Mouse (Mus musculus): ENCODE measurements around the gene Kremen2. TPM values are rescaled to one million over a fixed set of nuclear protein-coding genes. Genes with fewer than 3 reads are reported as not detected.

The Kremen2 gene
- polyA plus RNA-seq, 1 experiment from 2014 or later = 0.25 TPM

- H3K9me3 ChIP-seq (replicated peaks; ENCODE audit: control insufficient read depth, low read length) = no peaks in the 10 kb centered on the region
Observed at GRCm38 (mm10) chr17:23730441-23730840, 15.2 kb downstream of the Kremen2 start.

GRCm38 (mm10) chr17:23726758-23727142 lies 18.9 kb downstream of the Kremen2 start:
- Histone ChIP-seq H3K4me1 (ENCODE audit: control insufficient read depth, insufficient read depth, low read length) (peaks cover 11% of the 10 kb centered on the region; the same call in 1 of the 2 replicates), H3K36me3 (ENCODE audit: control insufficient read depth, insufficient read depth, low read length) (no peaks in the 10 kb centered on the region), H3K27ac (ENCODE audit: low read depth, low read length) (peak overlapping the region; percentile 63; the same call in 1 of the 2 replicates), H3K4me3 (ENCODE audit: low read depth, low read length) (peak overlapping the region; percentile 82), H3K9ac (ENCODE audit: low read length) (peak overlapping the region; percentile 70), H3K9me3 (replicated peaks; ENCODE audit: control insufficient read depth, low read length) (no peaks in the 10 kb centered on the region), H3K27me3 (replicated peaks; ENCODE audit: control insufficient read depth, insufficient read depth, low read length) (no peaks in the 10 kb centered on the region), H3K4me2 (ENCODE audit: low read length) (peak overlapping the region; percentile 82)
- peak; percentile 79 for ATAC-seq
- peak; percentile 70 for DNase-seq (ENCODE audit: low spot score)
- under 1% methylated on average over 19 of the region's 20 CpGs for WGBS

More at GRCm38 (mm10) chr17:23730441-23730840, 15.2 kb downstream of the Kremen2 start:
- DNase-seq (ENCODE audit: low spot score) (no peak), ATAC-seq (no peak)
- Histone ChIP-seq H3K27ac (ENCODE audit: low read depth, low read length) (no peak overlapping the region), H3K4me2 (ENCODE audit: low read length) (no peak overlapping the region), H3K4me1 (ENCODE audit: control insufficient read depth, insufficient read depth, low read length) (peaks cover 11% of the 10 kb centered on the region; the same call in 1 of the 2 replicates), H3K27me3 (replicated peaks; ENCODE audit: control insufficient read depth, insufficient read depth, low read length) (no peaks in the 10 kb centered on the region), H3K4me3 (ENCODE audit: low read depth, low read length) (no peak overlapping the region), H3K9ac (ENCODE audit: low read length) (no peak overlapping the region), H3K36me3 (ENCODE audit: control insufficient read depth, insufficient read depth, low read length) (peaks cover 3% of the 10 kb centered on the region)
- 79% methylated on average over 1 of the region's 1 CpGs for WGBS

- no peaks in the 10 kb centered on the region for H3K27me3 ChIP-seq (replicated peaks; ENCODE audit: control insufficient read depth, insufficient read depth, low read length)
- peak; percentile 97 for ATAC-seq
- peak; percentile 97 for DNase-seq (ENCODE audit: low spot score)
- no peaks in the 10 kb centered on the region for H3K36me3 ChIP-seq (ENCODE audit: control insufficient read depth, insufficient read depth, low read length)
- WGBS = 2% methylated on average over 67 of the region's 73 CpGs
- H3K27ac ChIP-seq (ENCODE audit: low read depth, low read length) = peak within 1 kb of the TSS; percentile 63; the same call in 1 of the 2 replicates
- H3K4me2 ChIP-seq (ENCODE audit: low read length) = peak within 1 kb of the TSS; percentile 82
- no peaks in the 10 kb centered on the region for H3K9me3 ChIP-seq (replicated peaks; ENCODE audit: control insufficient read depth, low read length)
- peak within 1 kb of the TSS; percentile 82 for H3K4me3 ChIP-seq (ENCODE audit: low read depth, low read length)
- H3K4me1 ChIP-seq (ENCODE audit: control insufficient read depth, insufficient read depth, low read length) = peaks cover 11% of the 10 kb centered on the region; the same call in 1 of the 2 replicates
- H3K9ac ChIP-seq (ENCODE audit: low read length) = peak within 1 kb of the TSS; percentile 70
Observed at GRCm38 (mm10) chr17:23725999-23726757, 19.5 kb downstream of the Kremen2 start, which contains the start of gene Pkmyt1. Gene Pkmyt1, plus strand, starts transcription at chr17:23726336.

DNA sequence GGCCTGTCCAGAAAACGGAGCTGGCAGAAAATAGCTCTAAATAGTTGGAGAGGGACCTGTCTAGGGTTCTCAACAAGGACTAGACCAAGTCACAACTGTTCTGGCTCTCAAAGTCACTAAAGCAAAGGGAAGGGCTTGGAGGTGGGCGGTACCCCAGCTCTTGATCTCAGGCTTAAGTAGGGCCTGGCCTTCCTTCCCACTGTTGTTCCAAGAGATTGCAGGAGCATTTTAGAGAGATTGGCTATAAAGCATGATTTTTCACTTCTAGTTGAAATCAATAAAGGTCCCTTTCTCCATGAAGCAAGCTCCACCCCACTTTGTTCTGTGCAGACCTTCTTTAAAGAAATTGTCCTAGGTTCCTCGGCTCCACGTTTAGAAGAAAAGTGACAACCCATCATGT lies 20.2 kb downstream of the Kremen2 start:
- WGBS = 71% methylated on average over 4 of the region's 4 CpGs
- no peak for DNase-seq (ENCODE audit: low spot score)

GRCm38 (mm10) chr17:23722376-23723125 lies 23.1 kb downstream of the Kremen2 start, which contains the start of gene 1520401A03Rik:
Gene 1520401A03Rik, minus strand, starts transcription at chr17:23722783.
- ATAC-seq = no peak
- WGBS = 76% methylated on average over 7 of the region's 7 CpGs

More for the DNA sequence above, 20.2 kb downstream of the Kremen2 start:
- H3K36me3 ChIP-seq (ENCODE audit: control insufficient read depth, insufficient read depth, low read length) = no peaks in the 10 kb centered on the region
- H3K27me3 ChIP-seq (replicated peaks; ENCODE audit: control insufficient read depth, insufficient read depth, low read length) = no peaks in the 10 kb centered on the region
- H3K9me3 ChIP-seq (replicated peaks; ENCODE audit: control insufficient read depth, low read length) = no peaks in the 10 kb centered on the region
- ATAC-seq = no peak
- peak overlapping the region; percentile 70; the same call in 1 of the 2 replicates for H3K9ac ChIP-seq (ENCODE audit: low read length)
- H3K4me3 ChIP-seq (ENCODE audit: low read depth, low read length) = peak overlapping the region; percentile 82; the same call in 1 of the 2 replicates
- H3K27ac ChIP-seq (ENCODE audit: low read depth, low read length) = 0 out of 2 replicates have a peak overlapping the region, but pooled peaks have one; percentile 46
- H3K4me1 ChIP-seq (ENCODE audit: control insufficient read depth, insufficient read depth, low read length) = peaks cover 11% of the 10 kb centered on the region; the same call in 1 of the 2 replicates
- peak overlapping the region; percentile 82 for H3K4me2 ChIP-seq (ENCODE audit: low read length)

DNA sequence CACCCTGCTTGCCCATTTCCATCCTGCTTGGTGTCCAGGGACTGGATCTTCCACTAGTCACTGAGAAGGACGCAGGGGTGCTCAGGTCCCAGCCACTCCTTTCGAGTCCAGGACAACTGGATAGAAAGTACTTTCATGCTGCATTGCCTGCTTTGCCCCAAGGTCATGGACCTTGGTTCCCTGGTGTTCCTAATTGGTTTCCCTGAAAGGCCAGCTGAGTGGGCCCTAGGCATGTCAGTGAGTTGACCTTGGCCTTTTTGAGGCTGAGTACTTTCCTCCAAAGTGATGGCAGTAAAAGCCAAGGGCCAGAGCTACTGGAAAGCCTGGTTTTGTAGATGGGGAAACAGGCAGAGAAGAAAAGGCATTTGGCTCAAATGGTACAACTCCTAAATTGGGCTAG lies 23.7 kb downstream of the Kremen2 start:
- DNase-seq (ENCODE audit: low spot score) (no peak), ATAC-seq (no peak)
- 80% methylated on average over 2 of the region's 2 CpGs for WGBS
- no peak overlapping the region for H3K4me2 ChIP-seq (ENCODE audit: low read length)
- no peaks in the 10 kb centered on the region for H3K9me3 ChIP-seq (replicated peaks; ENCODE audit: control insufficient read depth, low read length)
- H3K36me3 ChIP-seq (ENCODE audit: control insufficient read depth, insufficient read depth, low read length) = no peaks in the 10 kb centered on the region
- no peak overlapping the region for H3K9ac ChIP-seq (ENCODE audit: low read length)
- peaks cover 7% of the 10 kb centered on the region; the same call in 1 of the 2 replicates for H3K4me1 ChIP-seq (ENCODE audit: control insufficient read depth, insufficient read depth, low read length)
- H3K4me3 ChIP-seq (ENCODE audit: low read depth, low read length) = no peak overlapping the region
- no peaks in the 10 kb centered on the region for H3K27me3 ChIP-seq (replicated peaks; ENCODE audit: control insufficient read depth, insufficient read depth, low read length)
- no peak overlapping the region for H3K27ac ChIP-seq (ENCODE audit: low read depth, low read length)

More at GRCm38 (mm10) chr17:23722376-23723125, 23.1 kb downstream of the Kremen2 start, which contains the start of gene 1520401A03Rik:
- Histone ChIP-seq H3K4me2 (ENCODE audit: low read length) (no peak within 1 kb of the TSS), H3K27ac (ENCODE audit: low read depth, low read length) (no peak within 1 kb of the TSS), H3K27me3 (replicated peaks; ENCODE audit: control insufficient read depth, insufficient read depth, low read length) (no peaks in the 10 kb centered on the region), H3K36me3 (ENCODE audit: control insufficient read depth, insufficient read depth, low read length) (no peaks in the 10 kb centered on the region), H3K4me1 (ENCODE audit: control insufficient read depth, insufficient read depth, low read length) (peaks cover 11% of the 10 kb centered on the region; the same call in 1 of the 2 replicates), H3K4me3 (ENCODE audit: low read depth, low read length) (no peak within 1 kb of the TSS), H3K9me3 (replicated peaks; ENCODE audit: control insufficient read depth, low read length) (no peaks in the 10 kb centered on the region), H3K9ac (ENCODE audit: low read length) (no peak within 1 kb of the TSS)
- no peak for DNase-seq (ENCODE audit: low spot score)

DNA sequence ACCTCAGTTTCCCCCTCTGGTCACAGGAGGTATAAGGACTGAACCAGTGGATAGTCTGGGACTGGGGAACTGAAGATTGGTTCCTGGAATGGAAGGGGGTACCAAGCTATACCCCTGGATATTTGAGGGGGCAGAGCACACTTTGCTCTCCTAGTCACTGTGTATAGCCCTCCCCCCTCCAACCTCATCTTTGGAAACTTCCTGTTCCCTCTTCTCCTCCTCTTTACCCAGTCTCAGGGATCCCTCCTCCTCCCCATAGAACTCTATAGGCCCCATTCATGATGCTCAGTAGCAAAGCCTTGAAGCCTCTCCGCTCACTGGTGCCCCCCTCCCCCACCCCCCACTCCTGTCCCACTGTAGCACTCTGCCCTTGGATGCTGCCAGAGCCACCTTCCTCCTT lies 26.2 kb downstream of the Kremen2 start:
- Histone ChIP-seq H3K27me3 (replicated peaks; ENCODE audit: control insufficient read depth, insufficient read depth, low read length) (no peaks in the 10 kb centered on the region), H3K4me1 (ENCODE audit: control insufficient read depth, insufficient read depth, low read length) (no peaks in the 10 kb centered on the region), H3K36me3 (ENCODE audit: control insufficient read depth, insufficient read depth, low read length) (no peaks in the 10 kb centered on the region), H3K4me2 (ENCODE audit: low read length) (no peak overlapping the region), H3K9ac (ENCODE audit: low read length) (no peak overlapping the region), H3K4me3 (ENCODE audit: low read depth, low read length) (no peak overlapping the region), H3K27ac (ENCODE audit: low read depth, low read length) (no peak overlapping the region), H3K9me3 (replicated peaks; ENCODE audit: control insufficient read depth, low read length) (no peaks in the 10 kb centered on the region)
- 33% methylated on average over 1 of the region's 1 CpGs for WGBS
- DNase-seq (ENCODE audit: low spot score) = no peak
- ATAC-seq = no peak

- Histone ChIP-seq H3K4me1 (ENCODE audit: control insufficient read depth, insufficient read depth, low read length) (no peaks in the 10 kb centered on the region), H3K4me2 (ENCODE audit: low read length) (no peak overlapping the region), H3K27me3 (replicated peaks; ENCODE audit: control insufficient read depth, insufficient read depth, low read length) (no peaks in the 10 kb centered on the region), H3K36me3 (ENCODE audit: control insufficient read depth, insufficient read depth, low read length) (no peaks in the 10 kb centered on the region), H3K9ac (ENCODE audit: low read length) (no peak overlapping the region), H3K9me3 (replicated peaks; ENCODE audit: control insufficient read depth, low read length) (no peaks in the 10 kb centered on the region), H3K4me3 (ENCODE audit: low read depth, low read length) (no peak overlapping the region), H3K27ac (ENCODE audit: low read depth, low read length) (no peak overlapping the region)
- 57% methylated on average over 2 of the region's 2 CpGs for WGBS
- DNase-seq (ENCODE audit: low spot score) = no peak
- ATAC-seq = no peak
Observed at GRCm38 (mm10) chr17:23717003-23717402, 28.6 kb downstream of the Kremen2 start.

Measured in forebrain, embryonic 14.5 days (tissue).